Mouse (Mus musculus) bone marrow, adult 2 months (tissue): ENCODE data around the gene Atp13a5.

Source experiments
- CTCF ChIP-seq: fragments of 200-500 bp; IDR thresholded peaks from 2 replicates; pipeline ENCODE4 v1.5.1; 2011; ENCODE audit warnings: low read length, control low read depth; ENCODE audit not compliant: control insufficient read depth, insufficient read depth
- POLR2A ChIP-seq: fragments of 200-500 bp; IDR thresholded peaks from 2 replicates; pipeline ENCODE4 v1.6.1; 2011; ENCODE audit warnings: low read depth, mild to moderate bottlenecking, control low read depth, low read length, borderline replicate concordance; ENCODE audit not compliant: control insufficient read depth

DNA sequence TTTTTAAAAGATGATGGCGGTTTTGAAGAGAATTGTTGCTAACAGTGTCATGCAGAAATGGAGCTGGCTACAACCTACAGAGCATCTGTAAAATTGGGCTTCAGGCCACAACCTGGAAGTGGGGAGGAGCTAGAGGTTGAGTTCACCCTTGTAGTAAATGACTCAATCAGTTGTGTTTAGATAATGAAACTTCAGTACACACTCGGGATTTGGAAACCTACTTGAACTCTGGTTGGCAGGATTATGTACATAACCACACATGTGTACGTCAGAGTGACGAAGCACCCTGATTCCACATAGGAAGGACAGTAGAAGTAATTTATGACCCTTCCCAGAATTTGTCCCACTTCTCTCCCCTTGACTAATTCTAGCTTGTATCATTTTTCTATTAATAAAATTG lies 124.2 kb downstream of the Atp13a5 start:
- TF ChIP-seq POLR2A (no peak), CTCF (no peak)
